Mouse (Mus musculus) ES-CJ7 (cell line): ENCODE measurements around the gene Polr2e.
A peak's percentile ranks its signal among the peaks of the same experiment; 100 is the strongest.

ENCODE experiments used
- DNase-seq: peaks from one replicate; pipeline ENCODE4 v3.0.0; 2011; ENCODE audit warnings: low read depth, low spot score

The Polr2e gene

DNA sequence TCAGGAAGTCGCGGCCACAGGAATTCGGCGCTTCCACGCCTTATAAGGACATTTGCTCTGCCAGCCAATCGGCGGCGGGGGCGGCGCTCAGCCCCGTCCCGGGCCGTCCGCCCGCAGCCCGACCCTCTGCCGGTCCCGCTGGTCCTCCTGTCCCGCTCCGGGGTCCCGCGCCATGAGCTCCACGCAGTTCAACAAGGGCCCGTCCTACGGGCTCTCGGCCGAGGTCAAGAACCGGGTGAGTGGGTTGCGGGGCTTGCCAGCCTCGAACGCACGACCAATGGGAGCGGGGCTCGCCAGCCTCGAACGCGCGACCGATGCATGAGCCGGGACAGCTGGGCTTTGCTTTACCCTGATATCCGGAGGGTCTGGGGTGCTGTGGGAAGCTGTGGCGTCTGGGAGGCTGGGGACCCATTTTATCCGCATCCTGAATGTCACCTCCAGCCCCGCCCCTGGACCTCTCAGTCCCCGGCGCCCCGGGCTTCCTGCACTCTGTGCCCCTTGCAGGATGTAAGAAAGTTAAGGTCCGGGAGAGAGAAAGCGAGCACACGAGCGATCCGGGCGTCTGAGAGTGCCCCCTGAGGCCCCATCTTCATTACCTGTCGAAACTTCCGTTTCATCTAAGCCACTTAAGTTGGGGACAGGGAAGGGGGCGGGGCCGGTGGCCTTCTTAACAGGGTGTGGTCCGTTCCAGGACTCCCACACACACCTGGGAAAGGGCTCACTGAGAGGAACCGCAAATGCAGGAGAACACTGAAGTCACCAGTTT is 50.9 kb downstream of the Polr2e start, which contains the start of gene Cnn2:
TSS of gene Cnn2 (plus strand) at position 79 of the 766 bp plus-strand sequence.
- DNase-seq, result no peak

DNA sequence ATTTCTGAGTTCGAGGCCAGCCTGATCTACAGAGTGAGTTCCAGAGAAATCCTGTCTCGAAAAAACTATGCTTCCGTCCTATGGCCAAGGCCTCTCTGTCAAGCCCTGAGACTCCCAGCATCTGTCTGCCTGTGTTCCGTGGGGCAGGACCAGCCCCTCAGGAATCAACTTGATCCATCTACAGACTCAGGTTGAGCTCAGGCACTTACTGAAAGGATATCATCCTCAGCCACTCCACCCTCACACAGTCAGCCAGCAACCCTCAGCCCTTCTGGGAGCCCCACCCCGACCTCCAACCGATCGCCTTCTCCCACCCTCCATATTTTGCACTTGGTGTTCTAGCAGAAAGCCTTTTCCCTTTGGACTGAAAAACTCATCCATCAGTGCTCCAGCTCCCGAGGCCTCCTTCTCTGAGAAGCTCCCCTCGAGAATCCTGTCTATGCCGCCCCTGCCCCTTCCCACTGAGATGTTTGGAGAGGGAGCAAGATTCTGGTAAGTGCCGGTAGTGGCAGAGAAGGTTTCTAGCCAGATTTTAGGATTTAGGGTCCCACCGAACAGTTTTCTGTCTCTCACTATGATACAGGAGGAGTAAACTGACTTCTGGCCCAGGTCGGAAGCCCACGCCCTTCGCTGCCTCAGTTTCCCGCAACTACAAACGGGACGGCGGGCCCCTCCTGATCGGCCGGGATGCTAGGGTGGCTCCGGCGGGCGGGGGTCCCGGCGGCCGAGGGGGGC is 51.7 kb downstream of the Polr2e start:
- DNase-seq, result no peak

GRCm38 (mm10) chr10:79986963-79987362 is 52.6 kb downstream of the Polr2e start:
- peak; percentile 89 for DNase-seq

DNA sequence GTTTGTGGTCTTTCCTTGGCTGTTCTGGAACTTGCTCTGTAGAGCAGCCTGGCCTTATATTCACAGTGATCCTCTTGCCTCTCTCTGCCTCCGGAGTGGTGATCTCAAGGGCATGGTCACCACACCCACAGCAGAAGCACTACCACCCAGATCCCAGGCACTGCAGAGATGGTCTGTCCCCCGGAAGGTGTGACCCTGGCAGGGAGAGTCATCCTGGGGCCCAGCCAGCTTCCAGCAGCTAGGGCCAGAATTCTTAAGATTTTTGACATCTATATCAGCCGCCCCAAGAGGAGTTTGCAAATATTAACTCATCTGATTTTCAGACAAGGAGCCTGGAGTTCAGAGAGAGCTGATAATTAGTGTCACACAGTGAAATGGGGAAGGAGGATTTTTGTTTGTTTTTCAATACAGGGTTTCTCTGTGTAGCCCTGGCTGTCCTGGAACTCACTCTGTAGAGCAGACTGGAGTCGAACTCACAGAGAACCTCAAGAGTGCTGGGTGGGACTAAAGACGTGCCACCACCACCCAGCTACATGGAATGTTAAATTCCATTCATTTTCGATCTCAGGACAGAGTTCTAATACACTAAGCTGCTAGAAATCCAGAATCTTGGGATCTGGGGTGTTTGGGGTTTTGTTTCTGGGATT is 53.2 kb downstream of the Polr2e start:
- no peak for DNase-seq
